Mouse (Mus musculus): ENCODE measurements around the gene Akap13. TPM values are rescaled to one million over a fixed set of nuclear protein-coding genes. Genes with fewer than 3 reads are reported as not detected.

The Akap13 gene
- total and polyA plus RNA-seq, 3 experiments, result 11.4 to 32.5 (median 27.7) TPM

DNA sequence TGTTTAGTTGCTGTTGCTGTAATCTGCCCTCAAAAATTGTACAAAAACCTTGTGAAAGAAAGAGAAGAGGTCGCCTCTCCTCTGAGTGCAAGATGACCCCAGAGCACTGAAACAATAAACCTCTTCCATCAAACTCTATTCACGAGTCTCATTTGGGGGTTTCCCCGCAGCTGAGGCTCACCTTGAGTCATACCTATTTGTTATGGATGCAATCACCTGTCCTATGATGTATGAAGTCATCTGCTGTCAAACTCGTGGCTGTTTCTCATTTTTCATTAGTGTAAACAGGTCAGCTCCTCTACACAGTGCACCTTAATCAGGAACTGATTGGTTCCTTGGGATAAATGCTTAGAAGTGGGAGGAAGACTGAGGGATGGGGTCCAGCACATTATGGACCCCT is 345.2 kb downstream of the Akap13 start:
- no peak overlapping the region for H3K4me3 ChIP-seq (replicated peaks in 1 of 3; ENCODE audit: low read depth in 2 of 3, low read length in 2 of 3, poor library complexity in 1 of 3)
- no peaks in the 10 kb centered on the region for H3K36me3 ChIP-seq (replicated peaks in 1 of 2; ENCODE audit: control insufficient read depth in 1 of 2, insufficient read depth in 1 of 2, low read length in 1 of 2)
- no peaks in the 10 kb centered on the region for H3K27me3 ChIP-seq (replicated peaks)
- H3K9ac ChIP-seq (ENCODE audit: insufficient read depth, low read depth), result no peak overlapping the region
- H3K4me2 ChIP-seq (ENCODE audit: insufficient read depth, low read depth, poor library complexity, severe bottlenecking), result no peak overlapping the region; the same call in 1 of the 2 replicates
- no peak for DNase-seq (ENCODE audit: extremely low read depth)
- H3K4me1 ChIP-seq (ENCODE audit: control insufficient read depth in 1 of 2, insufficient read depth in 2 of 2), result peaks cover 12 to 43% of the 10 kb centered on the region in 2 experiments
- H3K9me3 ChIP-seq (replicated peaks; ENCODE audit: low read length), result peaks cover 4% of the 10 kb centered on the region
- dilution Hi-C loops (cut with MboI; ENCODE audit: extremely low pct_ligation_motif_present, extremely low pct_unique_long_range_greater_than_20kb, low sequenced_read_pairs) (no loop called here), in situ Hi-C loops (cut with MboI; ENCODE audit: low pct_ligation_motif_present, low pct_unique_long_range_greater_than_20kb, low sequenced_read_pairs) (no loop called here)
- H3K79me2 ChIP-seq (replicated peaks; ENCODE audit: control insufficient read depth, extremely low read depth, insufficient read depth, poor library complexity, severe bottlenecking), result no peaks in the 10 kb centered on the region
- TF ChIP-seq ZMIZ1 (IDR thresholded peaks at IDR 0.05; ENCODE audit: low read depth, low read length) (no peak), MAFK (IDR thresholded peaks at IDR 0.05; ENCODE audit: insufficient replicate concordance, low read length) (no peak), SIN3A (IDR thresholded peaks at IDR 0.05; ENCODE audit: low read length) (no peak), RAD21 (IDR thresholded peaks at IDR 0.05; ENCODE audit: low read depth, low read length) (no peak), ELF1 (IDR thresholded peaks at IDR 0.05; ENCODE audit: low read depth, low read length) (no peak), JUN (IDR thresholded peaks at IDR 0.05; ENCODE audit: insufficient read depth, low read depth, low read length) (peak; percentile 21; the same call in 1 of the 2 replicates), HCFC1 (IDR thresholded peaks at IDR 0.05; ENCODE audit: low read depth, low read length) (no peak), USF1 (IDR thresholded peaks at IDR 0.05; ENCODE audit: low read depth, low read length) (no peak), ETS1 (conservative IDR thresholded peaks at IDR 0.05; ENCODE audit: low read depth, low read length) (peak; percentile 85), NELFE (IDR thresholded peaks at IDR 0.05; ENCODE audit: low read depth, low read length) (no peak), MXI1 (IDR thresholded peaks at IDR 0.05; ENCODE audit: low read depth, low read length) (no peak), UBTF (IDR thresholded peaks at IDR 0.05; ENCODE audit: low read depth, low read length) (no peak), EP300 (IDR thresholded peaks at IDR 0.05; ENCODE audit: low read length) (peak; percentile 16; the same call in 1 of the 2 replicates), MEF2A (IDR thresholded peaks at IDR 0.05; ENCODE audit: borderline replicate concordance, low read depth, low read length) (peak; percentile 15; the same call in 1 of the 2 replicates), ZKSCAN1 (IDR thresholded peaks at IDR 0.05; ENCODE audit: borderline replicate concordance, low read depth, low read length) (no peak), E2F4 (IDR thresholded peaks at IDR 0.05; ENCODE audit: insufficient replicate concordance, low read depth, low read length) (no peak), JUND (conservative IDR thresholded peaks at IDR 0.05; ENCODE audit: low read depth, low read length) (no peak), MYC (IDR thresholded peaks at IDR 0.05; ENCODE audit: low read depth, low read length) (no peak), NRF1 (IDR thresholded peaks at IDR 0.05; ENCODE audit: low read depth, low read length) (no peak), ZNF384 (IDR thresholded peaks at IDR 0.05; ENCODE audit: low read depth, low read length) (no peak), CHD1 (IDR thresholded peaks at IDR 0.05; ENCODE audit: low read depth, low read length) (no peak), PAX5 (IDR thresholded peaks at IDR 0.05; ENCODE audit: low read length) (no peak), IRF4 (IDR thresholded peaks at IDR 0.05; ENCODE audit: low read depth, low read length) (0 out of 2 replicates have a peak, but pooled peaks have one; percentile 37), GABPA (IDR thresholded peaks at IDR 0.05; ENCODE audit: insufficient replicate concordance, low read depth, low read length) (no peak), ZC3H11A (IDR thresholded peaks at IDR 0.05; ENCODE audit: low read depth, low read length) (no peak), MAX (IDR thresholded peaks at IDR 0.05; ENCODE audit: low read length) (no peak), CTCF (conservative IDR thresholded peaks at IDR 0.05 in 1 of 2, IDR thresholded peaks at IDR 0.05 in 1 of 2; ENCODE audit: low read depth in 2 of 2, low read length in 2 of 2) (no peak), MAZ (IDR thresholded peaks at IDR 0.05; ENCODE audit: low read depth, low read length) (no peak), RCOR1 (conservative IDR thresholded peaks at IDR 0.05; ENCODE audit: low read depth, low read length) (no peak), BHLHE40 (IDR thresholded peaks at IDR 0.05; ENCODE audit: low read depth, low read length) (peak; percentile 52), SMC3 (IDR thresholded peaks at IDR 0.05; ENCODE audit: low read depth, low read length) (no peak), USF2 (conservative IDR thresholded peaks at IDR 0.05; ENCODE audit: low read depth, low read length) (no peak), TCF12 (IDR thresholded peaks at IDR 0.05; ENCODE audit: low read depth, low read length) (0 out of 2 replicates have a peak, but pooled peaks have one; percentile 21), POLR2AphosphoS2 (IDR thresholded peaks at IDR 0.05; ENCODE audit: low read depth, low read length) (no peak), TBP (conservative IDR thresholded peaks at IDR 0.05; ENCODE audit: low read depth, low read length) (no peak)
- H3K27ac ChIP-seq (ENCODE audit: insufficient read depth, low read depth), result 0 out of 2 replicates have a peak overlapping the region, but pooled peaks have one; percentile 16
